Mouse (Mus musculus) limb, embryonic 14.5 days (tissue): ENCODE data around the gene Pcsk6. TPM values are rescaled to one million over a fixed set of nuclear protein-coding genes. Genes with fewer than 3 reads are reported as not detected.

Source experiments
- ATAC-seq: fragments of 200-750 bp; cut with Nextera tagmentation; 2 replicates; pipeline ENCODE4 v1.8.0; 2017; ENCODE audit warnings: low read depth, moderate number of reproducible peaks, moderate TSS enrichment; ENCODE audit not compliant: low FRiP score
- DNase-seq: peaks from one replicate; pipeline ENCODE4 v3.0.0-alpha.2; 2015; ENCODE audit warnings: low spot score
- H3K27ac ChIP-seq: fragments of 300-500 bp; sonication (generic); replicated peaks from 2 replicates; pipeline ENCODE4 v1.5.1; 2014; ENCODE audit warnings: low read depth, mild to moderate bottlenecking, low read length, moderate library complexity, mixed read lengths
- H3K27me3 ChIP-seq: fragments of 300-500 bp; sonication (generic); 2 replicates; pipeline ENCODE4 v1.6.1; 2014; ENCODE audit warnings: low read length, mixed read lengths; ENCODE audit not compliant: control insufficient read depth, insufficient read depth
- H3K36me3 ChIP-seq: fragments of 300-500 bp; sonication (generic); 2 replicates; pipeline ENCODE4 v1.6.1; 2014; ENCODE audit warnings: mild to moderate bottlenecking, low read length, moderate library complexity, mixed read lengths; ENCODE audit not compliant: control insufficient read depth, insufficient read depth
- H3K4me1 ChIP-seq: fragments of 300-500 bp; sonication (generic); 2 replicates; pipeline ENCODE4 v1.6.1; 2014; ENCODE audit warnings: antibody characterized with exemption, low read length, mixed read lengths; ENCODE audit not compliant: control insufficient read depth, insufficient read depth
- H3K4me2 ChIP-seq: fragments of 300-500 bp; sonication (generic); replicated peaks from 2 replicates; pipeline ENCODE4 v1.6.1; 2014; ENCODE audit warnings: low read depth, mild to moderate bottlenecking, low read length, moderate library complexity; ENCODE audit not compliant: severe bottlenecking
- H3K4me3 ChIP-seq: fragments of 300-500 bp; sonication (generic); replicated peaks from 2 replicates; pipeline ENCODE4 v1.5.1; 2014; ENCODE audit warnings: low read length
- H3K9ac ChIP-seq: fragments of 300-500 bp; sonication (generic); 2 replicates; pipeline ENCODE4 v1.6.1; 2014; ENCODE audit warnings: mild to moderate bottlenecking, low read depth, low read length, moderate library complexity; ENCODE audit not compliant: severe bottlenecking
- H3K9me3 ChIP-seq: fragments of 300-500 bp; sonication (generic); 2 replicates; pipeline ENCODE4 v1.6.1; 2016; ENCODE audit warnings: low read length; ENCODE audit not compliant: control insufficient read depth
- POLR2A ChIP-seq: fragments of 200-500 bp; IDR thresholded peaks from 2 replicates; pipeline ENCODE4 v1.8.0; 2012; ENCODE audit warnings: inconsistent platforms, mild to moderate bottlenecking, moderate library complexity, borderline replicate concordance; ENCODE audit not compliant: insufficient read depth, insufficient read length; ENCODE audit errors: extremely low read depth
- WGBS: fragments of 180-500 bp; shearing (Covaris S2); extraction: QIAGEN DNeasy Blood & Tissue Kit; methylation state at CpG from one replicate; pipeline ENCODE4 v1.1.7; 2014; 5-methylcytosine and 5-hydroxymethylcytosine counted together
- polyA plus RNA-seq, 2 experiments: library from polyadenylated mRNA; depleted of rRNA in 1 of 2; stranded (reverse) in 1 of 2; unstranded in 1 of 2; fragments of >200 nt; fragmentation: Nextera tagmentation in 1 of 2; extraction: Ambion mirVana in 1 of 2; gene quantifications; 2 replicates each; pipeline versions ENCODE4 v1.2.1 to v1.2.3; 2012 to 2014

Pcsk6 gene
- polyA plus RNA-seq, 2 experiments = 15.2 to 34.1 TPM

- DNase-seq (no peak), ATAC-seq (no peak)
- H3K9me3 ChIP-seq = no peaks in the 10 kb centered on the region
- H3K4me2 ChIP-seq = no peak overlapping the region
- H3K36me3 ChIP-seq = peaks cover 47% of the 10 kb centered on the region
- no peak overlapping the region for H3K9ac ChIP-seq
- no peak for TF ChIP-seq POLR2A
- H3K27me3 ChIP-seq = no peaks in the 10 kb centered on the region
- no peak overlapping the region for H3K4me3 ChIP-seq
- H3K4me1 ChIP-seq = no peaks in the 10 kb centered on the region
- H3K27ac ChIP-seq = no peak overlapping the region
- 91% methylated on average over 8 of the region's 8 CpGs for WGBS
These were observed 231.1 kb downstream of the Pcsk6 start for GRCm38 (mm10) chr7:66092656-66093055.

GRCm38 (mm10) chr7:66094141-66094540 is 232.6 kb downstream of the Pcsk6 start:
- no peak for TF ChIP-seq POLR2A
- 68% methylated on average over 5 of the region's 5 CpGs for WGBS

GRCm38 (mm10) chr7:66098803-66099202 is 237.3 kb downstream of the Pcsk6 start:
- Histone ChIP-seq H3K36me3 (no peaks in the 10 kb centered on the region), H3K27me3 (no peaks in the 10 kb centered on the region), H3K27ac (no peak overlapping the region), H3K4me3 (no peak overlapping the region), H3K4me1 (no peaks in the 10 kb centered on the region), H3K9me3 (no peaks in the 10 kb centered on the region), H3K4me2 (no peak overlapping the region), H3K9ac (no peak overlapping the region)
- no peak for ATAC-seq
- no peak for TF ChIP-seq POLR2A
- no peak for DNase-seq
- WGBS = 74% methylated on average over 7 of the region's 7 CpGs

More at GRCm38 (mm10) chr7:66094141-66094540, 232.6 kb downstream of the Pcsk6 start:
- H3K27me3 ChIP-seq = no peaks in the 10 kb centered on the region
- H3K4me1 ChIP-seq = no peaks in the 10 kb centered on the region
- H3K9me3 ChIP-seq = no peaks in the 10 kb centered on the region
- no peak for ATAC-seq
- H3K9ac ChIP-seq = no peak overlapping the region
- peaks cover 33% of the 10 kb centered on the region for H3K36me3 ChIP-seq
- no peak for DNase-seq
- H3K4me3 ChIP-seq = no peak overlapping the region
- H3K4me2 ChIP-seq = no peak overlapping the region
- no peak overlapping the region for H3K27ac ChIP-seq

Other genes with a start within 250 kb of the Pcsk6 start
- 6.7 and 7.8 TPM in 2 replicates for gene Tarsl2, start 216.8 kb upstream of the Pcsk6 start, polyA plus RNA-seq (2012; rRNA removed)
- 11.0 and 12.0 TPM in 2 replicates for gene Tarsl2, start 216.8 kb upstream of the Pcsk6 start, polyA plus RNA-seq (2014; fragmentation: Nextera tagmentation; extraction: Ambion mirVana)
- gene Tm2d3, start 170.6 kb upstream of the Pcsk6 start, polyA plus RNA-seq (2012; rRNA removed) = 119 and 163 TPM in 2 replicates
- gene Tm2d3, start 170.6 kb upstream of the Pcsk6 start, polyA plus RNA-seq (2014; fragmentation: Nextera tagmentation; extraction: Ambion mirVana) = 92.9 and 93.5 TPM in 2 replicates
- gene Gm45213, start 181.9 kb downstream of the Pcsk6 start, polyA plus RNA-seq (2012; rRNA removed) = not detected in 2 replicates
- not detected in 2 replicates for gene Gm45213, start 181.9 kb downstream of the Pcsk6 start, polyA plus RNA-seq (2014; fragmentation: Nextera tagmentation; extraction: Ambion mirVana)
- gene Snrpa1, start 197.3 kb downstream of the Pcsk6 start, polyA plus RNA-seq (2012; rRNA removed) = 62.3 and 78.2 TPM in 2 replicates
- gene Snrpa1, start 197.3 kb downstream of the Pcsk6 start, polyA plus RNA-seq (2014; fragmentation: Nextera tagmentation; extraction: Ambion mirVana) = 151 and 161 TPM in 2 replicates
- 110 and 113 TPM in 2 replicates for gene Selenos, start 217.9 kb downstream of the Pcsk6 start, polyA plus RNA-seq (2012; rRNA removed)
- gene Selenos, start 217.9 kb downstream of the Pcsk6 start, polyA plus RNA-seq (2014; fragmentation: Nextera tagmentation; extraction: Ambion mirVana) = 120 and 139 TPM in 2 replicates
- gene Chsy1, start 247.8 kb downstream of the Pcsk6 start, polyA plus RNA-seq (2012; rRNA removed) = 33.3 and 36.1 TPM in 2 replicates
- gene Chsy1, start 247.8 kb downstream of the Pcsk6 start, polyA plus RNA-seq (2014; fragmentation: Nextera tagmentation; extraction: Ambion mirVana) = 33.6 and 35.5 TPM in 2 replicates